Mouse (Mus musculus) cerebellum, adult 9-11 months (tissue): ENCODE measurements around the gene Mapk11.

Source experiments
- DNase-seq: peaks from one replicate; pipeline ENCODE4 v3.0.0; 2022

The Mapk11 gene

DNA sequence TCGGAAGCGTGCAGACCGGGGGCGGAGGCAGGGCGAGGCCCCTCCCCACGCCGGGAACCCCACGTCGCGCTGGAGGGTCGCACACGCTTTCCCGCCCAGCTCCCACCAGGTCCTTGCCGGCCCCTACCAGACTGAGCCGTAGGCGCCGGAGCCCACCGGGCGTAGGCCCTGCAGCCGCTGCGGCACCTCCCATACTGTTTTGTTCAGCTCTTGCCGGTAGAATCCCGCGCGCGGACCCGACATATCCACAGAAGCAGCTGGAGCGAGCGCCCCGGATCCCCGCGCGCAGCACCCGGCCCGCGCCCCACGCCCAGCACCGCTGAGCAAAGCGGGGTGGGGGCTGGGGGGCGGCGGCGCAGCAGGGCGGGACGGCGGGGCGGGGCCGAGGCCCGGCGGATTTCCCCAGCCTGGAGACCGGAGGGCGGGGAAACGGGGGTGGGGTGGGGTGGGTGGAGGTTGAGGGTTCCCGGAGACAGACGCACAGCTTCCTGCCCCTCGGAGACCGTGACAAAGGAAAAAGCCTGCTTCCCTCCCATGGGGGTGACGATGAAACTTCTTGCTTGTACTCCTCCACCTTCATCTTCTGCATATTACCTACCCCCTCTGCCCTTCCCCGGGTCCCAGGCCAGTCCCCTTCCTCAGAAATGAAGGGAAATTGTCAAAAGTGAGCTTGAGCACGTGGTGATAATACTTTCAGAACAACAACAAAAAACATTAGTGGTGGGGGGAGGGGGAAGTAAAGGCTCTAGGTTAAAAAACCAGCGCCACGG lies at the start of gene Mapk11:
Mapk11 (minus strand) TSS at position 358 of the 770 bp plus-strand sequence.
- no peak for DNase-seq

DNA sequence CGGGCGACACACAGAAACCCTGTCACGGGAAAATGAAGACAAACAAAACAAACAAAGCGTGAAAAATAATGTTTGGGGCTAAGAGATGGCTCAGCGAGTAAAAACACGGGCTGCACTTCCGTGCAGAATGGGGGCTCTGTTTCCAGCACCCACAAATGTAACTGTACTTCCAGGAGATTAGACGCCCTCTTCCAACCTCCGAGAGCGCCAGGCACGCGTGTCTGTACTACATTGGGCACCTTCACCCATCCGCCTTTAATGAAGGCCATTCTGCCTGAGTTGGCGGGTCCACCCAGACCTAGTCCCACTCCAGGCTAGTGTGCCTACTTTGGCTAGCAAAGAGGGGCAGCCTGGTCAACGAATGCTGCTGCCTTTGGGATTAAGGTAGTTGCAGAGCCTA lies 47.6 kb upstream of the Mapk11 start:
- DNase-seq: peak; percentile 47

DNA sequence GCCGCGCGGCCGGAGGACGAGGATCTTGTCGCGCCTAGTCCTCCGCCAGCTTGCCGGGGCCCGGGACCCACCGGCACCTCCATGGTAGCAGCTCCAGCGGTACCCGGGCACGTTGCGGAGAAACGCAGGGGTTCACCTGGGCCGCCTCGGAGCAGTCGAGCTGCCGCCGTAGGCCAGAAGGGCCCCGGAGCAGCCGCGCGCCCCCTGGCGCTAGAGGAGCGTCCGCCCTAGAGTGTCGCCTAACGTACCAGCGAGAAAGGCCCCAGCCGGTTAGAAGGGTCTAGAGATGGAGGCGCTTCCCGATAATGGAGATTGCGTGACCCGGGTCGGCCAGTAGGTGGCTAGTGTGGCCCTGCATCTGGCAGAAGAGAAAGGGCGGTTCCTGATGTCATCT lies 46.9 kb upstream of the Mapk11 start, which contains the start of gene Dennd6b:
Dennd6b (minus strand) TSS at position 184 of the 394 bp plus-strand sequence.
- DNase-seq: peak; percentile 98

GRCm38 (mm10) chr15:89195690-89196312 lies 46.4 kb upstream of the Mapk11 start:
- peak; percentile 91 for DNase-seq

- DNase-seq: peak; percentile 55
Measured at GRCm38 (mm10) chr15:89195261-89195681, 45.8 kb upstream of the Mapk11 start.

DNA sequence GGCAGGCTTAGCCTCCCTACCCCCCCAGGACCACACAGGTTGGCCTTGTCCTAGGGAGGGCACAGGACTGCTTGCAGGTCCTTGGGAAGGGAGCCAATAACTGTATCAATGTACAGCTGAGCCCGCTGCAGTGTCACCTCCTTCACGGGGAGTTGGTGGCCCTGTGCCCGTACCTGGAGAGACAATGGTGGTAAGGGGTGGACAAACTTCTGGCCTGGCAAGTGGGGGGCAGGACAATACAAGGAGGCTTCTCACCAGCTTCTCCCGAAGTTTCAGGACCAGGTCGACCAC lies 35.5 kb upstream of the Mapk11 start:
- no peak for DNase-seq

DNA sequence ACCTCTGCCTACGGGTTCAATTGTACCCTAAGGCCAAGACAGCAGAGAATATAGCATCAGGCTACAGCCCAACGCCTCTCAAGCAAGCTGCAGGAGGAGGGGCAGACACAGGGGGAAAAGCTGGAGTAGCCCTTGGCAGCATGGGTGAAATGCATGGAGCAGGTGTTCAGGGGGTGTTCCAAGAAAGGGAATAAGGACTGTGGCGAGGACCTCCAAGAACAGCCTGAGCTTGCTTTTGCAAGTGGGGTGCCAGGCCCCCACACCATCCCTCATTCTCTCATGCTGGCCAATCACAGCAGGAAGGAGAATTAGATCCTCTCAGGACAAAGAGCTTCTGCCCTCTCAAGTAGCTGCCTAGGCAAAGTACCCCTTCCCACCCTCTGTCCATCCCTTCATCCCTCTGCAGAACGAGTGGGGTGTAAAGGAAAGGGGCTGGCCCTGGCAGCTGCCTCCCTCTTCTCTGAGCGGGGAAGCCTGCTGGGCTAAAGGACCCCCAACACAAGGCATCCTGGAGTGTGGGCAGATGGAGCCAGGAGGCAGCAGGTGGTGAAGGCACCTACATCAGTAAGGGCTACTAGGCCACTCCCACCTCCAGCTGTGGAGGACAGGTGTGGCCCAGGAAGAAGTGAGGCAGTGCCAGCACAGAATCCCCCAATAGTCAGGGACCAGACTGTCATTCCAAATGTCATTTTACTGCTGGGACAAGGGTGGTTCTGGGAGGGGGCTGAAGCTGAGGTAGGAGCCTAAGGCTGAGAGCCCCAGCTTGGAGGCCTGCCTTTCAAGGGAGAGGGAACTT lies 34.9 kb upstream of the Mapk11 start:
- DNase-seq: peak; percentile 60

DNA sequence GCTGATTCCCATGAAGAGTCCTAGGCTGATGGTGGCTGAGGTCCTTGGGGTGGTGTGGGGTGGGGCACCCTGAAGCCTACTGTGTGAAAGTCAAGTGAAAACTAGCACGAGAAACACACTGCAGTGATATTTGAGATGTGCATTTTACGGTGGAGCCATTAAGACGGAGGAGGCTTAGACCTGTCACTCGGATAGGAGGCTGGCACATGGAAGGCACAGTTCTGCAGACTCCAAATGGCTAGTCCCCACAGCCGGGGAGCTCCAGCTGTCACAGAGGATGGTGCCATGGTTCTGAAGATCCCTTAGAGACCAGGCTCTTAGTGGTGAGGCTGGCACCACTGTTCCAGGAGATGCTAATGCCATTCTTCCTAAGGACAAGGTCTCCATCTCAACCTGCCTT lies 33.4 kb upstream of the Mapk11 start:
- peak; percentile 63 for DNase-seq

DNA sequence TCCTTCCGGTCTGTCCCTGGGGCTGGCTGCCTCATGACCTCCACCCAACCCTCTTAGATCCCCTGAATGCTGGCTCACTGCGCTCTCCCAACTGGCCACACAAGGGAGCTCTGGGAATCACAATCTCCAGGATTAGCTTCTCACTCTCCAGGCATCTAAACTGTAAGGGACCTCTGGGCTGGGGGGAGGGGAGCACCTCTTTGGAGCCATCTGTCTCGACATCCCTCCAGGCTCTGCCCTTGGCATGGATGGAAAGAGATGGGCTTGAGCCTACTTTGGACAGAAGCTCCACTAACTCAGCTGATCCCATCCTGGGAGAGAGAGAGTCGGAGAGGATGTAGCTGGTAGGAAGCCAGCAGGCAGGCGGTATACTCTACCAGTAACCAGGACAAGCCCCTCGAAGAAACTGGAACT lies 32.9 kb upstream of the Mapk11 start:
- DNase-seq: peak; percentile 83

- peak; percentile 65 for DNase-seq
Measured at GRCm38 (mm10) chr15:89181561-89182270, 32.3 kb upstream of the Mapk11 start.

GRCm38 (mm10) chr15:89180571-89181229 lies 31.3 kb upstream of the Mapk11 start, which contains the start of gene Plxnb2:
TSS of gene Plxnb2 (minus strand) at chr15:89180788.
- DNase-seq: peak; percentile 89

- no peak for DNase-seq
Measured at GRCm38 (mm10) chr15:89180081-89180541, 30.7 kb upstream of the Mapk11 start.

- DNase-seq: peak; percentile 53
Measured at GRCm38 (mm10) chr15:89179630-89179964, 30.2 kb upstream of the Mapk11 start.

- DNase-seq: peak; percentile 84
Measured at GRCm38 (mm10) chr15:89178954-89179629, 29.7 kb upstream of the Mapk11 start.

DNA sequence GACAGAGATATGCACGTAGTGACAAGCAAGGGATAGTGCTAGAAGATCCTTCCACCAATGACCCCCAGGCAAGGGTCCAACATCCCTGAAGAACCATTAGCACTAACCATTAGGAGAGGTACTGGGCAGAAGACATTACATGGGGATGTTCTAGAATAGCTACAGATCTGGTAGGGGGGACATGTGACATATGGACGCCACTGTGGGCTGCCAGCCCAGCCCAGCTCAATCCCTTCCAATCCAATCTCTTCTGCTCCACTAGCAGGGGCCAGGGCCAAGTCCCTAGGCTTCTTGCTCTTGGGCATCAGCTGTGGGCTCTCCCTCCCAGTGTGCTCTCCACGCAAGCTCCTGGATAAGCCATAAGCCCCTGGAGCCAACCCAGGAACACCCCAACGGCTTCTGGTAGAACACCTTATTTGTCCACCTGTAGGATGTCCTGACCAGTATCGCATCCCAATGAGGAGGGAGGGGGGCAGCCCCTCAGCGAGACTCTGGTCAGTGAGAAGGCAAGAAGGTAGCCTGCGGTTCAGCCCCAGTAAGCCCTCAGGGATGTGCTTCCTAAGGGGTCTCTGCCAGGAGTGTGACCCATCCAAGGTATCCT lies 28.9 kb upstream of the Mapk11 start:
- peak; percentile 95 for DNase-seq

DNA sequence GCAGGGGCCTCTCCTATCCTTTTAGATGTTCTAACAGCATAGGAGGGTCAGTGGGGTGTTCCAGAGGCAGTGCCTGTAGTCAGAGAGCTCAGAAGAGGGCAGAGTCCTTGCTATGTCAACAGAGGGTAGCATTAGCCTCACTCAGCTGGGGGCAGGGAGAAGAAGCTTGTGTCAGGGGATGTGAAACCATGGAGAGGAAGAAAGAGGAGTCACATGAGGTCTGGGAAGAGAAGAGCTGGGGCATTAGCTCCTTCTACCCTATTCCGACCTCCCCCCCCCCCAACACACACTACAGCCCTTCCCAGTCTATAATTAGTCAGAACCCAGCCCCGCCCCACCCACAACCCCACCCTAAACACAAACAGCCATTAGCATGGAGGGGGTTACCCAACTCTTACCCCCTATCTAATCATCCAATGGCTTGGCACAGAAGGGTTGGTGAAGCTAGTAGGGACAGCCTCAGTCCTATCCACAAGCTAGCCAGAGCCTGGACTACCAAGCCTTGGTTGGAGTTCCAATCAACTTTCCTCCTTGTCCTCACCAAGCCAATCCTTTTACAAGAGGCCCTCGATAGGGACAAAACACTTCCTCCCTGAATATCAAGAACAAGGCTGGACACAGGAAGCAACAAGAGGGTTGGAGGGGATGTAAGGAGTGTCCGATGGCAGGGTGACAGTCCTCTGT lies 28.3 kb upstream of the Mapk11 start:
- peak; percentile 66 for DNase-seq

DNA sequence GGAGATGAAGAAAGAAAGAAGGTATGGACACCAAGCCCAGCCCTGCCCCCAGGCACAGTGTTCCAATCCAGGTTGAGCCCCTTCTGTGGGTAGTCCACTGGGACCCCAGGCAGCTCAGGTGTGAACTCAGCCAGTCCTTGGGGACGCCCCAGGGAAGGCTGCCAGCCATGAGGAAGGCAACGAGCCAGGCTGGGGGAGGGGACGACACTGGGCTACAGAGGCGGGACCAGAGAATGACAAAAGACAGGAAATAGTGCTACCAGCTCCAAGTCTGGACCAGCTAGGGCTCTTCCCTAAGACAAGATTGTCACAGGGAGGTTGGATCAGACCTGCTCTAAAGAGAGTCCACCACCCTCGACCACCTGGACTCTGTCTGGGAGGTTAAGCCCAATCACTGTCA lies 27.7 kb upstream of the Mapk11 start:
- DNase-seq: peak; percentile 85

- DNase-seq: peak; percentile 57
Measured at GRCm38 (mm10) chr15:89175411-89176155, 26.2 kb upstream of the Mapk11 start.

GRCm38 (mm10) chr15:89174889-89175339 lies 25.5 kb upstream of the Mapk11 start:
- DNase-seq: peak; percentile 78

- DNase-seq: peak; percentile 87
Measured at GRCm38 (mm10) chr15:89173906-89174214, 24.4 kb upstream of the Mapk11 start.
